Mouse (Mus musculus) small intestine, adult 2 months (tissue): ENCODE measurements at regions not wholly inside any gene's neighbourhood (a gene's known extent, or its start where the extent isn't known, plus 50 kb on each side); places are given as distances from the start of the nearest gene placed in this dataset.

Experiments
- CTCF ChIP-seq: fragments of 200-500 bp; IDR thresholded peaks from 2 replicates; pipeline ENCODE4 v1.5.1; 2012; ENCODE audit warnings: low read depth, mild to moderate bottlenecking, control low read depth, inconsistent platforms, low read length, moderate library complexity, mixed read lengths; ENCODE audit not compliant: insufficient replicate concordance, insufficient read length; ENCODE audit errors: extremely low read depth
- POLR2A ChIP-seq: fragments of 200-500 bp; IDR thresholded peaks from 2 replicates; pipeline ENCODE4 v1.6.1; 2012; ENCODE audit warnings: low read depth, mild to moderate bottlenecking, control low read depth, inconsistent platforms, low read length, moderate library complexity

DNA sequence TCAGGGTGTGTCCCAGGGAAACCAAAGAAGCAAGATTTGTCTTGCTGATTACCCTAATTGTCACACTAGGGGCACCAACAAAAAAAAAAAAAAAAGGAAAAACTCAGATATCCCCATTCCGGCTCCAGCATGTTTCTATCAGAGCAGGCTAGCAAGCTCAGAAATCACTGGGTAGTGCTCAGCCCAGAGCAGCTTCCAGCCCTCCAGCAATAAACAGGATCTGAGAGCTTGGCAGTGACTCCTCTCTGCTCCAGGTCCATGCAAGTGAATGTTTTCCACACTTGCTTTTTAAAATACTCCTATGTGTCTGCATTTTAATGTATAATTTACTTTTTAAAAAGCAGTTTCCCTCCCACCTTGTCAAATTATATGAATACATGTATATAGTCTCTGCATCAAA lies 290.8 kb downstream of the Car8 start:
- TF ChIP-seq POLR2A, result no peak
- no peak for TF ChIP-seq CTCF
